Mouse (Mus musculus) heart, adult 2 months (tissue): Measurements from ENCODE around the gene Dnal1.

ENCODE experiments used
- CTCF ChIP-seq: fragments of 200-600 bp; IDR thresholded peaks from 2 replicates; pipeline ENCODE4 v1.8.1; 2022; ENCODE audit warnings: antibody characterized with exemption, mild to moderate bottlenecking, moderate library complexity
- EP300 ChIP-seq: fragments of 200-500 bp; IDR thresholded peaks from 2 replicates; pipeline ENCODE4 v1.6.1; 2011; ENCODE audit warnings: low read depth, low read length, control low read depth; ENCODE audit not compliant: insufficient read depth

DNA sequence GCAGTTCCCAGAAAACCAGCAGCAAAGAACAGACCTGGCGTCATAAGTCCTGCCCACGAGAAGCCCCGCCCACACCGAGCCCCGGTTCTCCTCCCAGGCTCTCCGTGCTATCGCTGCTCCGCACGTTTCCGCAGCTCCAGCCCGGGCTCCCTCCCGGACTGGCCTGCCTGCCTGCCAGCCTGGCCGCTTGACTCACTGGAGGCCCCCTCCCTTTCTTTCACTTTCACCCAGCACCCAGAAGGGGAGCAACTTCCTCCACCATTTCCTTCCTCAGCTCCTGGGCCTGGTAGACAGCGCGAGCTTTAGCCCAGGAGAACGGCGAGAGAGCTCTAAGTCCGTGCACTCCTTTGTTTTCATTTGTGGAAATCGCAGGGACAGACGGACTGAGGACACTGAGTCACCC lies 61.5 kb downstream of the Dnal1 start:
- TF ChIP-seq CTCF, result peak; percentile 25; the same call in 1 of the 2 replicates
- peak; percentile 73 for TF ChIP-seq EP300
